Mouse (Mus musculus): ENCODE measurements at regions not wholly inside any gene's neighbourhood (a gene's known extent, or its start where the extent isn't known, plus 50 kb on each side); places are given as distances from the start of the nearest gene placed in this dataset.

DNA sequence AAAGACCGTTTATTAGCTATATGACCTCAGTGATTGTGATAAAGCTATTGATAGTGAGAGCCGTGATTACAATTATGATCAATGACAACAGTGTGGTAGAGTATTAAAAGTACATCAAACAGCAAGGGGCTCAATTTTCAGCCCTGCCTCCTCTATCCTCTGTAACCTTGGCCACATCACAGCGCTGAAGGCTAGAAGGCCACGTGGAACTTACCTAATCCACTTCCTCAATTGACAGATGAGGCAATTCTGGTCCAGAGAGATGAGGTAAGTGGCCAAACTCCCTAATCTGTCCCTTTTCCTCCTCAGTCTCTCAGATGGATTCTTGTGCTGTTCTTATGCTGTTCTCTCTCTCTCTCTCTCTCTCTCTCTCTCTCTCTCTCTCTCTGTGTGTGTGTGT lies 114.7 kb upstream of the Tle3 start:
- DNase-seq (ENCODE audit: extremely low read depth, low read depth, low spot score): no peak

DNA sequence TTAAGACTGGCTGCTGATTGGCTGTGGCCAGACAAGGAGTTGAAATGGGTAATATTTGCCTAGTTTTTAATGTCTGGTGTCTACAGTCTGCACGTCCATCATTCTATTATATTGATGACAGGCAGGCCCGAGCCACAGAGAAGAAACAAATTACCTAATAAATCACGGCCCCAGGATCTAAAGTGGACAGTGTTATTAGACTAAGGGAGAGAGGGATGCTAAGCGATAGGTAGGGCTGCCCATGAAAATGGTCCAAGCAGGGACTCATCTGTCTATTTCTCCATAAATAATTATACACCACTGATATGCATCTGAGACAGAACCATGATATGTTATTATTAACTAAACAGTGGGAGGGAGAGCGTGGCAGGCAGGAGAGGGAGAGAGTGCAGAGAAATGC lies 114.1 kb upstream of the Tle3 start:
- DNase-seq (ENCODE audit: extremely low read depth, low read depth, low spot score): no peak

GRCm38 (mm10) chr9:61259421-61260174 lies 112.6 kb upstream of the Tle3 start:
- no peak for DNase-seq (ENCODE audit: extremely low read depth, low read depth, low spot score)

DNA sequence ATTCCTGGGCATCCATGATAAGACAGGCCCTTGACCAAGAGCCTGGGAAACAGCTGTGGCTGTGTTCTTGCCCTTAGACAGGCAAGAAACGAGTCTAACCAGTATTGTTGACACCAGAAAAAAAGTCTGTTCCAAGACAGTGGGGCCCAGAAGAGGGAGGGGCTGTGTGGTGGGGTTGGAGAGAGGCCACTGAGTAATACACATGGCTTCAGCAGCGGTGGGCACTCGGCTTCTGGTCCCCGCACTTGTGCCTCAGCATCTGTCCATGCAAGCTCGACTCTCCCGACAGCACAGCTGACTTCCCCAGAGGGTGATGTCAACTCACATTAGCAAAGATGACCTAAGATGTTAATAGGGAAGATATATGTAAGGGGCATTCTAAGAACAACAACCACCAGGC lies 110.9 kb upstream of the Tle3 start:
- DNase-seq (ENCODE audit: extremely low read depth, low read depth, low spot score): no peak

- DNase-seq (ENCODE audit: extremely low read depth, low read depth, low spot score): no peak
Measured at GRCm38 (mm10) chr9:61261739-61262333, 110.3 kb upstream of the Tle3 start.

- no peak for DNase-seq (ENCODE audit: extremely low read depth, low read depth, low spot score)
Measured at GRCm38 (mm10) chr9:61263335-61263734, 108.8 kb upstream of the Tle3 start.

- no peak for DNase-seq (ENCODE audit: extremely low read depth, low read depth, low spot score)
Measured at GRCm38 (mm10) chr9:61265466-61265865, 106.7 kb upstream of the Tle3 start.

DNA sequence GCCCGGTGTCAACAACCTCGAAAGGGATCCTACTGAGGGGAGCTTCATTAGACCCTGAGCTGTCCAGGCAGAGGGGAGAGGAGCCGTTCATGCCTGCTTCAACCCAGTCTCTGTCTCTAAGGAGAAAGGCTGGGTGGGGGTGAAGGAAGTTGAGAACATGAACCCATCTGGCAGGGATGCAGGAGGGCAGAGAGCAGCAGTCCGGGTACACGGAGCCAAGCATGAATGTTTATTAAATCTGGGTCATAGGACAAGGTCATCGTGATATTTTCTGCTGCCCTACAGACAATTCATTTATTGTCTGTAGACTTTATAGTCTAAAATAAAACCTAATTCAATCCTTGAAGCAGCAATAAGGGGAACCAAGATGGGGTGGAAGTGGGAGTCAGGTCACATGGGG lies 105.2 kb upstream of the Tle3 start:
- no peak for DNase-seq (ENCODE audit: extremely low read depth, low read depth, low spot score)

- DNase-seq (ENCODE audit: extremely low read depth, low read depth, low spot score): no peak
Measured at GRCm38 (mm10) chr9:61267541-61267940, 104.6 kb upstream of the Tle3 start.

DNA sequence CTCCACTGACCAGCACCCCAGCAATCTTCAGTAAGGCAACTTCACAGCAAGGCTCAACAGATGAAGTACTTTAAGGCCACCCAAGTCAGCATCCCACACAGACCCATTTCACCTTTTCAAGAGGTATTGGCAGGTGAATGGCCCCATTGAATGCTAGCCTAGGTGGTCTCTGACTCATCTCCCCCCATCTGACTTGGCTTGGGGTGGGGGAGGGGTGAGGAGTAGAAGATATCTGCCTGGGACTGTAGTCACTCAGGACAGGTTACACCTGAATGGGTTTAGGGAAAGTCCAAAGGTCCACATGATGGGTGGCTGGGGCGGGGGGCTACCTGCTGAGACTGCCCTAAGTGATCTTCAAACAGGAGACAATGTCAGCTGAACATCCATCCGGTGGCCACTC lies 104.0 kb upstream of the Tle3 start:
- no peak for DNase-seq (ENCODE audit: extremely low read depth, low read depth, low spot score)

- no peak for DNase-seq (ENCODE audit: extremely low read depth, low read depth, low spot score)
Measured at GRCm38 (mm10) chr9:61268681-61269080, 103.5 kb upstream of the Tle3 start.

DNA sequence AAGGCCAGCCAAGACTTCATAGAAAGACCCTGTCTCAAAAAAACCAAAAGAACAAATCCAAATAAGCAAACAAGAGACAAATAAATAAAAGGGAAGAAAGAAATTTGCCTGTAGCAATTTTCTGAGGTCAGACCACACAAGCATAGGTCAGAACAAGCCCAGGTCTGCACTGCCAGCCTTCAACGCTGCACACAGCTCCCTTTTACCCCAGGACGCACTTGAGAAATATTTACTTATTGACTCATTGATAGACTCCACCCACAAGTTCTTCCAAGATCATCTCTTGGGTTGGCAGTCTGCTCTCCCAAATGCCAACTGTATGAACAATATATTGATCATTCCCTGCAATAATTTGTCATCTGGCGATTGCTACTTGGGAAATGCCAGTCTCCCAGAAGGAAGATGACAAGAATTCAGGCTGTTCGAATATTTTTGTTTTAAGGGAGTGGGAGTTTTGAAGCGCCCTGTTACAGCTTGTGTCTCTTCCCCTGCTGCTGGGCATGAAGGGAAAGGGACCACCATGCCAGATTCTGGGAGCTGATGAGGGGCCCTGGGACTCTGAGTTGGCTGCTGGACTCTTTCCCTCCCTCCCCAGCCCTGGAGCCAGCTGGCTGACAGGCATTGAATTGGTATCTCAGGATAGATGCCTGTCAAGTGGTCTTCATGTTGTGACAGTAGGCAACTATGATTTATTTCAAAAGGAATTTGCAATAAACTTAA lies 102.9 kb upstream of the Tle3 start:
- DNase-seq (ENCODE audit: extremely low read depth, low read depth, low spot score): no peak

DNA sequence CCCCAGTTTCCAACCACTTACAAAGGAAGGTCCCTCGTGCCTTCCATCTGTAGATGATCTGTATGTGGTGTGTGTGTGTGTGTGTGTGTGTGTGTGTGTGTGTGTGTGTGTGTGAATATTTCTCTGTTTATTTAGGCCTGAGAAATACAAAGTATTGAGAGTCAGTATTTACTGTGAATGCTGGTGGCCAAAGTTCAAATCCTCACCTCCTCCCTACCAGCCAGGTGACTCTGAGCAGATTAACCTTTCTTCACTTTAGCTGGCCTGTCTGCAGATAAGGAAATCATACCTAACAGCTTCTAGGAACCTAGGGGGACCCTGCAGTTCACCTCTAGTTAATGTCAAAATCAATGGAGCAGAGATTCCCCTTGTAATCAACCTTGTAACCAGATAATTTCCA lies 100.9 kb upstream of the Tle3 start:
- DNase-seq (ENCODE audit: extremely low read depth, low read depth, low spot score): no peak

- no peak for DNase-seq (ENCODE audit: extremely low read depth, low read depth, low spot score)
Measured at GRCm38 (mm10) chr9:61271769-61272352, 100.3 kb upstream of the Tle3 start.

- DNase-seq (ENCODE audit: extremely low read depth, low read depth, low spot score): no peak
Measured at GRCm38 (mm10) chr9:61274020-61274419, 98.1 kb upstream of the Tle3 start.

- no peak for DNase-seq (ENCODE audit: extremely low read depth, low read depth, low spot score)
Measured at GRCm38 (mm10) chr9:61277369-61278215, 94.6 kb upstream of the Tle3 start.

DNA sequence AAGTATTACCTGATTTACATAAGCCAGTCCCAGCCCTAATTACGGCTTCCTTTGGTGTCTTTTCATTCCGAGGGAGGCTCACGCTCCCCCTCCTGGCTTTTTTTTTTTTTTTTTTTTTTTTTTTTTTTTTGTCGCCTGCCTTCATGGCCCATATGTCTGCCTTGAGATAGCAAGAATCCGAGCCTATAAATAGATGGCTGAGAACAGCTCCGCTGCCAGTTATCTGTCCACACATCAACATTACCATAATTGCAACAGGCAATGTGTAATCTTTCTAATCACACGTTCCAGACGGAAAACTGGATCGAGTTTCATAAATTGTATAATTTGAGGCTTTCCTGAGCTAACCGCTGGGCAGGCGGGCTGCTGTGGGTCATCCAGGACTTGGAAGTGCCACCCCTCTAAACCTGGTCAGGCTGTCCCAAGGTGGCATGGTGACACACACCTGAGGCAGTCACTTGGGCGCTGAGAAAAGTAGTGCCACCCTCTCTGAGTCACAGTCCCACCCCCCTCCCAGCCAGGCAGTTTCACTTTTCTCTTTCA lies 93.9 kb upstream of the Tle3 start:
- no peak for DNase-seq (ENCODE audit: extremely low read depth, low read depth, low spot score)

GRCm38 (mm10) chr9:61279044-61279543 lies 93.1 kb upstream of the Tle3 start:
- DNase-seq (ENCODE audit: extremely low read depth, low read depth, low spot score): no peak

DNA sequence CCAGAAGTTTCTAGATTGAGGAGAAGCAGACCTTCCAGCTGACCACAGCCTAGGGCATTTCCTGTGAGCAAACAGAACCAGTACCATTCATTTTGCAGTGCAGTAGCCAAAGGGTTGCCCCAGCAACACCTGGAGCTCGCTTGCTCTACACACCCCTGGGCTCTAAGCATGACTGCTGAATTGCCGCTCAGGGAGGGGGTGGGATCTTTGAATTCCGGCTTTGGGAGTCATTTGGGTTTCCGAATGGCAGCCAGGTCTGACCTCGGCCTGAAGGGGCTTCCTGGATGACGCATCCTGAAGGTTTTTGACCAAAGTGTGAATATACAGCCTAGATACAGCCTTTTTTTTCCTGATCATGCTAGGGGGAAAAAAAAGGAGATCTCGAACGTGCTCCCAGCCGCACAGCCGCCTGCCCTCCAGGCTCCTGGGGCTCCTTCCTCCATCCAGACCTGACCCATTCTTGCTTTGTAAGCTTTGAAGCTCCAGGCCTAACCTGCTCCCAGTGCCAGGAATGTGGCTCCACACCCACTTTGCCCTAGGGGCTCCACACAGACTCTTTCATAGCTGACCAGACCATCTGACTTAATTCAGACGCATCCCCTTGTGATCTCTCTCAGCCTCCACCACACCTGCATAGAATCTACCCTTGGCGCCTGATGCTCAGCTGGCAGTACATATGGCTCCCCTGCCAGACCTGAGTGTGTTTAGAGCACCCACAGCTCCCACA lies 91.1 kb upstream of the Tle3 start:
- no peak for DNase-seq (ENCODE audit: extremely low read depth, low read depth, low spot score)

- DNase-seq (ENCODE audit: extremely low read depth, low read depth, low spot score): peak; percentile 90
Measured at GRCm38 (mm10) chr9:61283311-61283710, 88.9 kb upstream of the Tle3 start.
